Mouse (Mus musculus) ES-E14 (cell line): ENCODE measurements around the gene Pck2.

Experiments used
- CHD2 ChIP-seq: IDR thresholded peaks from 2 replicates; pipeline ENCODE4 v1.6.1; 2014; ENCODE audit warnings: mild to moderate bottlenecking, low read depth, low read length, inconsistent platforms
- MAFK ChIP-seq: IDR thresholded peaks from 2 replicates; pipeline ENCODE4 v1.6.1; 2014; ENCODE audit warnings: mild to moderate bottlenecking, low read depth, low read length, inconsistent platforms; ENCODE audit not compliant: insufficient read depth

DNA sequence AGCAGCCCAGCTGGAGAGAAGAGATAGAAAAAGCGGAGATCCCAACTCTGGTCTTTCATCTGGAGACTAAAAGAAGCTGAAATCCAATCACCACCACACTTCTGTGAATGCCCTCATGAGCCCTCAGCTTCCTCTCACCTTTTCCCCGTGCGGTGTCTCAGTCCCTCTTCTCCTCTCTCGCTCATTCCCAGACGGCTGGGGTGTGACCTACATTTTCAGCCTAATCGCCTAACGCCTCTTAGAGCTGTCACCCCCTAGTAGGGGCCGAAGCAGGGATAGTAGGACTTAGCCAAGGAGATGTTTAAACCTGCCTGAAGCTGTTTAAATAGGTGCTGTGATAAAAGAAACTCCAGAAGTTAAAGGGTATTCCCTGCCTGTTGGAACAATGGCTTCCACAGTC, 15.3 kb upstream of the Pck2 start, which contains the start of gene Nrl:
- no peak for TF ChIP-seq CHD2
- TF ChIP-seq MAFK, result no peak
